Mouse (Mus musculus) small intestine, adult 2 months (tissue): Measurements from ENCODE around the gene Eif2s1. TPM values are rescaled to one million over a fixed set of nuclear protein-coding genes. Genes with fewer than 3 reads are reported as not detected.
"Not testable (repeated sequence)": the region's sequence is repeated elsewhere in the genome, so short reads cannot be mapped to it uniquely, and the experiment has no call there.

Experiments used
- H3K27ac ChIP-seq: fragments of 200-500 bp; 2 replicates; pipeline ENCODE4 v1.5.1; 2012; ENCODE audit warnings: low read depth, low read length, control low read depth, inconsistent platforms; ENCODE audit not compliant: insufficient read depth
- H3K27me3 ChIP-seq: fragments of 200-500 bp; 2 replicates; pipeline ENCODE4 v1.6.1; 2012; ENCODE audit warnings: mild to moderate bottlenecking, moderate library complexity, low read length, inconsistent platforms; ENCODE audit not compliant: control insufficient read depth, insufficient read depth
- H3K36me3 ChIP-seq: fragments of 200-500 bp; 2 replicates; pipeline ENCODE4 v1.6.1; 2012; ENCODE audit warnings: mild to moderate bottlenecking, low read length, control low read depth, inconsistent platforms; ENCODE audit not compliant: control insufficient read depth, insufficient read depth
- H3K4me1 ChIP-seq: fragments of 200-500 bp; 2 replicates; pipeline ENCODE4 v1.6.1; 2012; ENCODE audit warnings: low read length, inconsistent platforms, mixed read lengths; ENCODE audit not compliant: control insufficient read depth, insufficient read depth, insufficient read length
- H3K4me3 ChIP-seq: fragments of 200-500 bp; 2 replicates; pipeline ENCODE4 v1.5.1; 2012; ENCODE audit warnings: low read depth, mild to moderate bottlenecking, control low read depth, inconsistent platforms, low read length, moderate library complexity
- CTCF ChIP-seq: fragments of 200-500 bp; IDR thresholded peaks from 2 replicates; pipeline ENCODE4 v1.5.1; 2012; ENCODE audit warnings: low read depth, mild to moderate bottlenecking, control low read depth, inconsistent platforms, low read length, moderate library complexity, mixed read lengths; ENCODE audit not compliant: insufficient replicate concordance, insufficient read length; ENCODE audit errors: extremely low read depth
- POLR2A ChIP-seq: fragments of 200-500 bp; IDR thresholded peaks from 2 replicates; pipeline ENCODE4 v1.6.1; 2012; ENCODE audit warnings: low read depth, mild to moderate bottlenecking, control low read depth, inconsistent platforms, low read length, moderate library complexity
- WGBS: fragments of 180-500 bp; shearing (Covaris S2); methylation state at CpG from one replicate; pipeline ENCODE4 v1.1.7; 2018; 5-methylcytosine and 5-hydroxymethylcytosine counted together
- polyA plus RNA-seq: library from polyadenylated mRNA; depleted of rRNA; stranded (reverse); fragments of >200 nt; gene quantifications from 2 replicates; pipeline ENCODE4 v1.2.3, GENCODE M21; 2012

The Eif2s1 gene
- polyA plus RNA-seq, 1 experiment: 2.0 TPM

DNA sequence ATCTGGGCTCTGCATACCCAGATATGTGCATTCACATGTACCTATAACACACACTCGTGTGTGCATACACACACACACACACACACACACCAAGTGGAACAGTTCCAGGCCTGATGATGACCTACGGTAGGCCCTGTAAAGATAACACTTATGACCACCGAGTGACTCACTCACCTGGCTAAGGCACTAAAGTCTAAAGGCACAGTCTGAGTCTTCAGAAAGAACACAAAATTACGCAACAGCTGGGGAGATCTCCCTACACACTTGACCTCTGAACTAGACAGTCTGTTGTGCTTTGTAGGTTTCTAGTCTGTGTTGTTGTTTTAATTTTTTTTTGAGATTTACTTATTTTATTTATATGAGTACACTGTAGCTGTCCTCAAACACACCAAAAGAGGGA lies 52.8 kb downstream of the Eif2s1 start:
- 0 out of 2 replicates have a peak, but pooled peaks cover 3% of the 10 kb centered on the region for H3K27me3 ChIP-seq
- TF ChIP-seq POLR2A: no peak
- no peak for TF ChIP-seq CTCF
- H3K4me3 ChIP-seq: no peak overlapping the region
- H3K27ac ChIP-seq: peak overlapping the region; percentile 69
- no peaks in the 10 kb centered on the region for H3K36me3 ChIP-seq
- WGBS: 26% methylated on average over 4 of the region's 4 CpGs
- peaks cover 27% of the 10 kb centered on the region for H3K4me1 ChIP-seq

GRCm38 (mm10) chr12:78915561-78915960 lies 53.9 kb downstream of the Eif2s1 start:
- Histone ChIP-seq H3K36me3 (no peaks in the 10 kb centered on the region), H3K27ac (no peak overlapping the region), H3K27me3 (0 out of 2 replicates have a peak, but pooled peaks cover 3% of the 10 kb centered on the region), H3K4me3 (no peak overlapping the region), H3K4me1 (peaks cover 24% of the 10 kb centered on the region)
- 88% methylated on average over 3 of the region's 3 CpGs for WGBS
- no peak for TF ChIP-seq CTCF
- no peak for TF ChIP-seq POLR2A

DNA sequence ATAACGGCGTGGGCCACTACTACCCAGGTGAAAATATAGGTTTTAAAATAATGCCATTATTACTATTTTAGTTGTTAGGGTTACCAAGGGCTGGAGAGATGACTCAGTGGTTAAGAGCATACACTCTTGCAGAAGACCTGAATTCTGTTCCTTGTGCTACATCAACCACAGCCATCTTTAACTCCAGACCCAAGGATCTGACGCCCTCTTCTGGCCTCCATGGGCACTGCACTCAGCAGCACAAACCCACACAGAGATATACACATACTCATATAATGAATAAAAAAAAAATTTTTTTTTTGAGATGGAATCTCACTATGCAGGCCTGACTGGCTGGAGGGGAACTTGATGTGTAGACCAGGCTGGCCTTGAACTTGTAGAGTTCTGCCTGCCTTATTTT lies 54.7 kb downstream of the Eif2s1 start:
- H3K27ac ChIP-seq: no peak overlapping the region
- TF ChIP-seq POLR2A (no peak), CTCF (peak; percentile 20; the same call in 1 of the 2 replicates)
- peaks cover 18% of the 10 kb centered on the region; the same call in 1 of the 2 replicates for H3K4me1 ChIP-seq
- H3K4me3 ChIP-seq: no peak overlapping the region
- WGBS: 80% methylated on average over 3 of the region's 3 CpGs
- no peaks in the 10 kb centered on the region for H3K36me3 ChIP-seq
- no peaks in the 10 kb centered on the region for H3K27me3 ChIP-seq

DNA sequence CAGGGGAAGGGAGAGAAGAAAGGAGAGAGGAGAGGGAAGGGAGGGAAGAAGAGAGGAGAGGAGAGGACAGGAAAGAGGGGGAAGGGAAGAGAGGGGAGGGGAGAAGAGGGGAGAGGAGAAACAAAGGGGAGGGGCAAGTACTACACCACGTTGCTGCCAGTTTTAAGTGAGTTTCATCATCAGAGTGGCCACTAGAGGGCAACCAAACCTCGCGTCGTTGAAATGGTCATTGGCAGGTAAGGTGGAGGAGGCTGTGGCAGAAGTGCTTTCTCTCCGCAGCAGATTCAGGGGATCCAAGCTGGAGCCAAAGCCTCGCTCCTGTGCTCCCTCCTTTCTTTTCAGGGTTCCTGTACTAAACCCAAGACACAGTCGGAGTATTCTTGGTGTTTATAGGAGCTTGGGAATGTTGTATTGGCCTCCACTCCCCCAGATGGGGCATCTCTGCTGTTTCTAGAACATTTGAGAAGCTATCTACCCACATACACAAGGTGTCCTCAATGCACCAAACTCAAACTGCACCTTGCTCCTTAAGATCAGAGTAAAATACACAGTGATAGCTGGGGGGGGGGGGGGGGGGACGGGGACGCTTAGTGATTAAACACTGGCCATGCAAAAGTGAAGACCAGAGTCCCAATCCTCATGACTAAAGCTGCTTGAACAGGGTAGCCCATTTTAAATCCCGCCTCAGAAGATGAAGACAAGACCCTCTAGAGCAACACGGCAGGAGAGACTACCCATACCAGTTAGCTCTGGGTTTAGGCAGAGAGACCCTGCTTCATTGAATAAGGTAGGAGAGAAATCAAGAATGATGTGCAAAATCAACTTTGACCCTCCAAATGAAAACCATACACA lies 56.8 kb downstream of the Eif2s1 start:
- 5% methylated on average over 11 of the region's 11 CpGs for WGBS
- Histone ChIP-seq H3K4me3 (no peak overlapping the region; the same call in 1 of the 2 replicates), H3K27ac (no peak overlapping the region), H3K4me1 (peaks cover 12% of the 10 kb centered on the region; the same call in 1 of the 2 replicates), H3K27me3 (no peaks in the 10 kb centered on the region), H3K36me3 (no peaks in the 10 kb centered on the region)
- no peak for TF ChIP-seq POLR2A
- TF ChIP-seq CTCF: peak; percentile 83; the same call in 1 of the 2 replicates

- TF ChIP-seq POLR2A: no peak
- TF ChIP-seq CTCF: peak; percentile 76; the same call in 1 of the 2 replicates
- Histone ChIP-seq H3K27me3 (no peaks in the 10 kb centered on the region), H3K36me3 (no peaks in the 10 kb centered on the region), H3K4me3 (no peak overlapping the region), H3K27ac (no peak overlapping the region), H3K4me1 (peaks cover 8% of the 10 kb centered on the region; the same call in 1 of the 2 replicates)
- WGBS: 6% methylated on average over 16 of the region's 16 CpGs
Measured at GRCm38 (mm10) chr12:78919079-78919712, 57.6 kb downstream of the Eif2s1 start.

- Histone ChIP-seq H3K27me3 (no peaks in the 10 kb centered on the region), H3K4me1 (peaks cover 2% of the 10 kb centered on the region; the same call in 1 of the 2 replicates), H3K4me3 (no peak overlapping the region), H3K27ac (no peak overlapping the region), H3K36me3 (no peaks in the 10 kb centered on the region)
- WGBS: 68% methylated on average over 4 of the region's 4 CpGs
- TF ChIP-seq POLR2A: no peak
Measured at GRCm38 (mm10) chr12:78921421-78921820, 59.8 kb downstream of the Eif2s1 start.

DNA sequence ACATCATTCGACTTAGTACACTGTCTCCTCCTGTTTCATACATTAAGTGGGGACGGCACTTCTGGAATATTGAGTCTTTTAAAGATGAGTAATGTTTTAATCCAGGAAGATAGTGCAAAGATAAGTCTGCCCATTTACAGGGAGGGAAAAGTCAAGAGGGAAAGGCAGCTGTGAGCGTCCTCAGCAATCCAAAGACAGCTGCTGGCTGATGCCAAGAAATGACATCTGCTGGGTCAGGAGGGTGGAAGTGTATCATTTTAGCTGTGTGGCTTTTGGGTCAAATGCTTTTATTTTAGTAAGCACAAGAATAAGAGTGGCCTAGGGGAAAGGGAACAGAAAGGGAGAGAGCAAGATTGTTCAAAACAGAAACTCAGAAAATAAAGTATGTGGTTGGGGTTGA lies 60.4 kb downstream of the Eif2s1 start:
- Histone ChIP-seq H3K27ac (no peak overlapping the region), H3K4me3 (no peak overlapping the region), H3K4me1 (peaks cover 2% of the 10 kb centered on the region; the same call in 1 of the 2 replicates), H3K27me3 (no peaks in the 10 kb centered on the region), H3K36me3 (no peaks in the 10 kb centered on the region)
- WGBS: 72% methylated on average over 3 of the region's 3 CpGs
- no peak for TF ChIP-seq POLR2A
- TF ChIP-seq CTCF: no peak

DNA sequence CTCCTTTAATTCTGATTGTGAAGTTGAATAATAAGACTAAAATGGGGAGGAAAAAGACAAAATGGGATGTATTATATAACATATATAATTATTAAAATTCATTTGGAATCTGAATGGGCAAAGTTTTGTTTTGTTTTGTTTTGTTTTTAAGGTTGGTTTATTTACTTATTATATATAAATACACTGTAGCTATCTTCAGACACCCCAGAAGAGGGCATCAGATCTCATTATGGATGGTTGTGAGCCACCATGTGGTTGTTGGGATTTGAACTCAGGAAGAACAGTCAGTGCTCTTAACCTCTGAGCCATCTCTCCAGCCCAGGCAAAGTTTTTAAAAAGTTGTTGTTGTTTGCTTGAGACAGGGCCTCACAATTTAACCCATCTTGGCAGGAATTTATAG lies 61.4 kb downstream of the Eif2s1 start:
- not testable (repeated sequence) for H3K4me1 ChIP-seq, H3K27ac ChIP-seq, H3K27me3 ChIP-seq, H3K4me3 ChIP-seq, H3K36me3 ChIP-seq
